Mouse (Mus musculus) olfactory bulb, adult 2 months (tissue): Measurements from ENCODE around the gene Fgfr2. TPM values are rescaled to one million over a fixed set of nuclear protein-coding genes. Genes with fewer than 3 reads are reported as not detected.

Experiments used
- H3K27ac ChIP-seq: fragments of 200-500 bp; 2 replicates; pipeline ENCODE4 v1.5.1; 2012; ENCODE audit warnings: low read depth, low read length; ENCODE audit not compliant: insufficient read depth
- H3K4me1 ChIP-seq: fragments of 200-500 bp; 2 replicates; pipeline ENCODE4 v1.6.1; 2012; ENCODE audit warnings: low read length; ENCODE audit not compliant: control insufficient read depth, insufficient read depth
- H3K4me3 ChIP-seq: fragments of 200-500 bp; 2 replicates; pipeline ENCODE4 v1.5.1; 2012; ENCODE audit warnings: mild to moderate bottlenecking, low read depth, low read length, moderate library complexity; ENCODE audit not compliant: insufficient read depth
- CTCF ChIP-seq: fragments of 200-500 bp; IDR thresholded peaks from 2 replicates; pipeline ENCODE4 v1.5.1; 2012; ENCODE audit warnings: low read depth, mild to moderate bottlenecking, low read length, moderate library complexity; ENCODE audit not compliant: insufficient read depth
- POLR2A ChIP-seq: fragments of 200-500 bp; IDR thresholded peaks from 2 replicates; pipeline ENCODE4 v1.6.1; 2012; ENCODE audit warnings: mild to moderate bottlenecking, low read depth, low read length, moderate library complexity; ENCODE audit not compliant: insufficient read depth
- whole genome bisulfite sequencing: fragments of 180-500 bp; shearing (Covaris S2); methylation state at CpG from one replicate; pipeline ENCODE4 v1.1.7; 2018; 5-methylcytosine and 5-hydroxymethylcytosine counted together
- polyA plus RNA-seq: library from polyadenylated mRNA; stranded (reverse); fragments of >200 nt; gene quantifications from 2 replicates; pipeline ENCODE4 v1.2.4, GENCODE M21; 2012; ENCODE audit warnings: low replicate concordance; ENCODE audit not compliant: missing spikeins, insufficient read depth, insufficient read length

Gene Fgfr2
- polyA plus RNA-seq, 1 experiment = not detected

DNA sequence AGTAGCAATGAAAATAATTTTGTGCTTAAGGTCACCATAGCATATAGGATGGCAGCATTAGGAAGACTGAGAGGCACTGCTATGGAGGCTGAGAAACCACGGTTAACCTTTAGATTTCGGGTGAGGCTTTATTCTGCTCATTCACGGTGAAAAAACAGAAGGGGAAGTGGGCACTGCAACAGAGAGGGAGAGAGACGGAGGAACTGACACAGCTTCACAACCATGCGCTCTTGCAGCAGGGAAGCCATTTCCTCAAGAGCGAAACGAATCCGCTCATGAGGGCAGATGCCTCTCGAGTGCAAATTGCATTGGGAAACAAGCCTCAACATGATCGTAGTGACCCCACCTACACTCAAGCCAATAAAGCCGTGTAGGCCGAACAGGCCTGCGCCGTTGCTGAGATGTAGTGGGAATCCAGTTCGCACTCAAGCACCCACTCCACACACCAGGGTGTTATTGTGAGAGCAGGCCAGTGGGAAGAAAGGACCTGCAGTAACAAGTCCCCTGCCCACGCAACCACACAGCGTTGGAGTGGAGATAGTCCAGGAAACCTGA, 2275.9 kb downstream of the Fgfr2 start:
- WGBS = 88% methylated on average over 17 of the region's 17 CpGs
- Histone ChIP-seq H3K4me3 (no peak overlapping the region), H3K27ac (no peak overlapping the region), H3K4me1 (no peaks in the 10 kb centered on the region)
- no peak for TF ChIP-seq CTCF
- no peak for TF ChIP-seq POLR2A

- no peak for TF ChIP-seq POLR2A
- no peak for TF ChIP-seq CTCF
- WGBS = 94% methylated on average over 12 of the region's 12 CpGs
- Histone ChIP-seq H3K4me3 (no peak overlapping the region), H3K4me1 (peaks cover 33% of the 10 kb centered on the region), H3K27ac (no peak overlapping the region)
Observed at GRCm38 (mm10) chr7:130839380-130840100, 2283.6 kb downstream of the Fgfr2 start.

- 60% methylated on average over 3 of the region's 3 CpGs for WGBS
Observed at GRCm38 (mm10) chr7:130838658-130839025, 2284.5 kb downstream of the Fgfr2 start.

DNA sequence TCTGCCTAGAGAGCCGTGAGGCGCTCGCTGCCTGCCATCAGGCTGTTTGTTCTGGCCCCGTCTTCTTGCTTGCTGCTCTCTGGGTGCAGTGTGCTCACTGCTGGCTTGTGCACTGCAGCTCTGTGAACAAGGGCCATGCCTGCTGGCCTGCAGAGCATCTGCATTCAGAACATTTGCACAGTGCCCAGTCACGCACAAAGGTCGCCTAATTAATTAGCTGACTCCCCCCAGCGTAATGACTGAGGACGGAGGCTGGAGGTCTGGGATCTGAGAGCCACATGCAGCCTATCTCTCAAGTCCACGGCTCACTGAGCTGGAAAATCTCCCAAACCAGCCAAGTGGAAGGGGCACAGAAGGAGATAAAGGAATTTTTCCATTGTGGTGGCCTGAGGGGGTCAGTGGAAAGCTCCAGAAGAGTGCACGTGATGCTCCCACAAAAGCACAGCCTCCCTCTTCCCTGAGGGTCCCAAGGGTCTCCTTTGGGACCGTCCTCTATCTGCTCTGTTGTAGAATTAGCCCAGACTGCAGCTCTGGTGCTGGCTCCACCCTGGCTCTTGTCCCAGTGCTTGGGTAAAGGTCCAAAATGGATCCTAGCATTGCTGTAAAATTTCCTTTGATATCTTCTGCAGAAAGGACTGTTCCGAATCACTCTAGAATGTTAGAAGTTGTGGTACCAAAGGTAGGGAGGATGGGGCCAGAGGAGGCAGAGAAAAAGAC, 2285.1 kb downstream of the Fgfr2 start:
- H3K4me3 ChIP-seq = no peak overlapping the region
- peak overlapping the region; percentile 14; the same call in 1 of the 2 replicates for H3K27ac ChIP-seq
- 36% methylated on average over 12 of the region's 12 CpGs for WGBS

More at GRCm38 (mm10) chr7:130838658-130839025, 2284.5 kb downstream of the Fgfr2 start:
- peaks cover 40% of the 10 kb centered on the region for H3K4me1 ChIP-seq
- TF ChIP-seq POLR2A (no peak), CTCF (no peak)
- H3K4me3 ChIP-seq = no peak overlapping the region
- 0 out of 2 replicates have a peak overlapping the region, but pooled peaks have one; percentile 2 for H3K27ac ChIP-seq

GRCm38 (mm10) chr7:130836066-130836465, 2287.1 kb downstream of the Fgfr2 start:
- 82% methylated on average over 9 of the region's 9 CpGs for WGBS
- H3K4me1 ChIP-seq = peaks cover 42% of the 10 kb centered on the region
- TF ChIP-seq POLR2A = no peak
- TF ChIP-seq CTCF = no peak
- no peak overlapping the region for H3K4me3 ChIP-seq
- peak overlapping the region; percentile 23; the same call in 1 of the 2 replicates for H3K27ac ChIP-seq

More for the DNA sequence above, 2285.1 kb downstream of the Fgfr2 start:
- H3K4me1 ChIP-seq = peaks cover 40% of the 10 kb centered on the region
- TF ChIP-seq POLR2A (no peak), CTCF (no peak)

DNA sequence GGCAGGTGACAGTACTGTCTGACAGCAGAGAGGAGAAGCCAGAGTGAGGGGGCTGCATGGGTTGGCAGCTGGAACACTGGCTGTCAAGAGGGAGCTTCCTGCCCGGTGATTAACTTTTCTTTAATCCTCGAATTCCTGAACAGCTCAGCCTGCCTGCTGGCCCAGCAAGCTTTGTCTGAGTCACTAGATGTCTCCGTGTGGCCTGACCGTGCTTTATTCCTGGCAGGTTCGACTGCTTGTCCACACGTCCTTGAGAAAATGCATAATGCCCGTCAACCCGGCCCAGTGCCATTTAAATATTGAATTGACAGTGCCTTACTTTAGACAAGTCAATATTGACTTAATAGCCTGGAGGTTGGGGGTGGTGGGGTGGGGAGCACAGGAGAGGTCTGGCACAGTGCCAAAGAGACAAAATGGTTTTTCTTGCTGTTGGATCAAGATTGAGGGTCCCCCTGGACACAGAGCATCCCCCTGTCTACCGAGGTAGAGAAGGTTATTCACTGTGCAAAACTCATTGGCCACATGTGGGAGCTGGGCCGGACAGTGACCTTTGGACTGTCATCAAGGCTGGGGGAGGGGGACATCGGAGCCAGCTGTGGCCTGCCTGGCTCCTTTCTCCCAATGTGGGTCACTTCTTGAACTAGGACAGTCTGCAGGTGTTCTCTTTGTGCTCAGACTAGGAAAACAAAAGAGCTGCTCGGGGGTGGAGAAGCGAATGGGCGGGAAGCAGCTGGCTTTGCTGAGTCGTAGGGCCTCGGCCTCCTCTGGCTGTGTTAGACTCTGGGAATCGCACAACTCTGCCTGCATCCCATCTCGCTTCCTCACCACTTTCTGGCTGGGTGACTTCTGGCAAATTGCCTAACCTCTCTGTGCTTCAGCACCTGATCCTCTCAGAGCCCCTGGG, 2287.9 kb downstream of the Fgfr2 start:
- Histone ChIP-seq H3K27ac (peak overlapping the region; percentile 93), H3K4me3 (no peak overlapping the region), H3K4me1 (peaks cover 46% of the 10 kb centered on the region)
- TF ChIP-seq CTCF (no peak), POLR2A (no peak)
- WGBS = 9% methylated on average over 18 of the region's 18 CpGs

DNA sequence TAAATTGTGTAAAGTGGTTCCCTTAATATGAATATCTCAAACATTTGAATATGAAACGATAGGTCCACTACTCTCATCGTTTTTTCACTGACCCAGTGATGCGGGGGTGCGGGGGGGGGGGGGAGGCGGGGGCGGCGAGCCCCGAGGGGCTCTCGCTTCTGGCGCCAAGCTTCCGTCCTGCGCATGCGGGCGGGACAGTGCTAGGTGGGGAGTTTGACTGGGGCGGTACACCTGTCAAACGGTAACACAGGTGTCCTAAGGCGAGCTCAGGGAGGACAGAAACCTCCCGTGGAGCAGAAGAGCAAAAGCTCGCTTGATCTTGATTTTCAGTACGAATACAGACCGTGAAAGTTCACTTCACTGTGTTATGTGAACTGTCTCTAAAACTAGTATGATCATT, 2288.9 kb downstream of the Fgfr2 start:
- WGBS = 19% methylated on average over 21 of the region's 21 CpGs
- H3K4me1 ChIP-seq = peaks cover 46% of the 10 kb centered on the region

GRCm38 (mm10) chr7:130831586-130831985, 2291.6 kb downstream of the Fgfr2 start:
- TF ChIP-seq CTCF (no peak), POLR2A (no peak)
- Histone ChIP-seq H3K4me1 (peaks cover 39% of the 10 kb centered on the region), H3K27ac (no peak overlapping the region), H3K4me3 (no peak overlapping the region)
- 95% methylated on average over 5 of the region's 5 CpGs for WGBS

More for the DNA sequence above, 2288.9 kb downstream of the Fgfr2 start:
- H3K27ac ChIP-seq = 0 out of 2 replicates have a peak overlapping the region, but pooled peaks have one; percentile 93
- TF ChIP-seq CTCF (no peak), POLR2A (no peak)
- no peak overlapping the region for H3K4me3 ChIP-seq
